Mouse (Mus musculus) mature B cell (primary cell): ENCODE measurements around the gene Slc25a51.

ENCODE experiments used
- in situ Hi-C: fragments of 300-500 bp; cut with MboI; formaldehyde crosslinking; loops from 2 replicates; pipeline ENCODE4 v1.14.3; 2019

Gene Slc25a51

GRCm38 (mm10) chr4:45423406-45423805 lies 14.8 kb upstream of the Slc25a51 start:
- in situ Hi-C loops = no loop called here

DNA sequence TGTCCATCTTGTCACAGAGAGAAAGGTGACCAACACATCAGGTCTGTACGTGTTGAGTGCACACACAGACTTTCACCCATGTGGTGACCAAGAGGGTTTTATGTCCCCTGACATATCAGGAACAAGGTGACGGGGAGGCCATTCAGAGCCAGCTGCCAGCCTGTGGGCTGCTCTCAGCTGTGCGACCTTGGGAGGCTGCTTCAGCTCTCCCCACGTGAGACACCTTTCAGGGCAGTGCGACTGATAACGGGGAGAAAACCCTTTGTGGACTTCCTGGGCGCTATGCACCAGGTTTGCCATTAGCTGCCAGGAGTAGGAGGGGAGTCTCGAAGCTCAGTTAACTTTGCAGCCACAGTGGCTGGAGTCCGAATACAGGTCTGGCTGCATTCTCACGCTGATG lies 14.1 kb upstream of the Slc25a51 start:
- in situ Hi-C loops = no loop called here

GRCm38 (mm10) chr4:45421519-45422260 lies 13.1 kb upstream of the Slc25a51 start:
- in situ Hi-C loops = no loop called here

- in situ Hi-C loops = no loop called here
Observed at GRCm38 (mm10) chr4:45420733-45421132, 12.2 kb upstream of the Slc25a51 start.

DNA sequence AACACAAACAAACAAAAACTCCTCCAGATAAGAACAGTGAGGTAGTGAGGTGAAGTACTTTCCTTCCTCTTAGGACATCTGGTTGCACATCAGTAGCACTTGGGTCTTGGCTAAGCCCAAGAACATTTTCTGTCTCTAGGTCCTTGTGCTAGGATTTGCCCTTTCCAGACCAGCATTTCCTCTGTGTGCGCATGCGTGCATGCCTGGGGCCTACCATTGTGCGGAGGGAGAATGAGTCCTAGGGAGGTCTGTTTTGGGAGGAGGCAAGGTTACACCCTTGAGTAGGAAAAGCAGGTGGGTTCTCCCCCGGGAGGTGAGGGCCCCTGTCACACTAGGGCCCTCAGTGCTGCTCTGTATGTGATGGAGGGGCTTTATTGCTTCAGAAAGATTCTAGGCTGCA lies 10.5 kb upstream of the Slc25a51 start:
- in situ Hi-C loops = no loop called here

- in situ Hi-C loops = no loop called here
Observed at GRCm38 (mm10) chr4:45418229-45418950, 9.8 kb upstream of the Slc25a51 start.

DNA sequence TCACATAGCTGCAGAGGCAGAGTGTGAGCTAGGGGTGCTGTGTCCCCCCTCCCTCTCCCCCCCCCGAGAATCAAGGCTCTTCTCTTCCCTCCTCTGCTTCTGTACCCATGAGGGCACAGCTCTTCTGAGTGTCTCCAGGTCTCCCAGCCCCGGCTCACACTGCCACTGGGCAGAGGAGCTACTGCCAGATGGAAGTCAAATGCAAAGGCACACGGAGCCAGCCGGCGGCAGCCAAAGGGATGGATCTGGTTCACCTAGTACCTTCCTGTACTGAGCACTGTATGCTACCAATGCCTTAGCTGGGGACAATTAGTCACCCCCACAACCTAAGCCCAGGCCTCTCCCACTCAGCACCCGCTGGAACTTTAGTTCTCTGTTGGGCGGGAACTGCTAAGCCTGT lies 7.7 kb upstream of the Slc25a51 start:
- in situ Hi-C loops = no loop called here

GRCm38 (mm10) chr4:45413674-45414338 lies 5.2 kb upstream of the Slc25a51 start:
- in situ Hi-C loops = no loop called here

DNA sequence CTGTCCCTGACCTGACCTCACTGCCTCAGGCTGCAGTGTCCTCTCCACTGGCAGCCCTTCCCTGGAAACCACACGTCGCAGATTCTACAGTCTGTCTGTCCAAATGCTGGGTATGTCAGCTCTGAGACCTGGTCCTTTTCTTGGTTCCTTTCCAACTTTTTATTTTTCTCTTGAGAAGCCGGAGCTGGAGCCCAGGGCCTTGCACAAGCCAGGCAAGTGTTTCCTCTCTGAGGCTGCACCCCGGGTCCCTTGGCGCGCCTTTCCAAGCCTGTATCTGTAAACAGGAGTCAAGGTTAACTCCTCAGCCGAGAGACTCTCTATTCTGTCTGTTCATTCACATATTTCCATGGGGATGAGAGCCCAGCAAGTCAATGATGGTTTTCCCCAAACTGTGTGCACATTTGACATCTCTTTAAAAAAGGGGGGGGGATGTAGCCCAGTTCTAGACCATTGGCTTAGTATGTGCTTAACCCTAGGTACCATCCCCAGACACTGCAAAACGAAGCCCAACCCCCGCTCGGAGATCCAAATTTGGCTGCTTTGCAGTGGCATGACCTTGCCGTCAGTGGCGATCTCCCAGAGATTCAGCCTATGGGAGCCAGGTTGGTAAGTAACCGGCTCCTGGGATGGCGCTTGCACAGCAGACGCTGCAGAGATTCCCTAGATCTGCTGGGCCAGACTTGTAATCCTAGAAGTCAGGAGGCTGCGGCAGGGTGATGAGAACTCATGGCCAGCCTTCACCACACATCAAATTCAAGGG lies 4.0 kb upstream of the Slc25a51 start:
- in situ Hi-C loops = no loop called here

DNA sequence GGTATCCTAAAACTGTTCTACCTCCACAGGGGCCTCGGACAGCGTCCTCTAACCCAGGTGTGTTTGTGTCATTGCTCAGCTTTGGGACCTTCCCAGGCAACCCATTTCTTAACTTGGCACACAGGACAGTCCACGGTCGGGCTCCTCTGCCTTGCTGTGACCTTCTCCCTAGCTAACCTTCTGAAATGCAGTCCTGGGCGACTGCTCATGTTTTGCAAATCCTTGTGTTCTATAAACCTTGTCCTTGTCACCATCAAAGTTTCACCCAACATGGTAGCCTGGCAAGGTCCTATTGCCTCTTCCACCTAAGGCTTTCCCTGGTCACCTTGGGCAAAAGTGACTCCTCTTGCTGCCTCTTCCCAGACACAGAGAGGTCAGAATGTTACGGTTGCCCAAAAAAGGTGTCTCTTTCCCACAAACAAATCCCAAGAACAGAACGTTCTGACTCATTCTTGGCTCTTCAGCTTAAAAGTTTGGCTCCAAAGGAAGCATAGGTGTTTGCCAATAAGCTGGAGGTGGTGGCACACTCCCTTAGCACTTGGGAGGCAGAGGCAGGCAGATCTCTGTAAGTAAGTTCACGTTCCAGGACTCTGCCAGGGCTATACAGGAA lies 2.7 kb upstream of the Slc25a51 start:
- in situ Hi-C loops = no loop called here

- in situ Hi-C loops = no loop called here
Observed at GRCm38 (mm10) chr4:45409270-45409669, 704 bp upstream of the Slc25a51 start.

GRCm38 (mm10) chr4:45407703-45408334 lies 747 bp downstream of the Slc25a51 start:
- in situ Hi-C loops = no loop called here

- in situ Hi-C loops = no loop called here
Observed at GRCm38 (mm10) chr4:45407001-45407702, 1.4 kb downstream of the Slc25a51 start.

DNA sequence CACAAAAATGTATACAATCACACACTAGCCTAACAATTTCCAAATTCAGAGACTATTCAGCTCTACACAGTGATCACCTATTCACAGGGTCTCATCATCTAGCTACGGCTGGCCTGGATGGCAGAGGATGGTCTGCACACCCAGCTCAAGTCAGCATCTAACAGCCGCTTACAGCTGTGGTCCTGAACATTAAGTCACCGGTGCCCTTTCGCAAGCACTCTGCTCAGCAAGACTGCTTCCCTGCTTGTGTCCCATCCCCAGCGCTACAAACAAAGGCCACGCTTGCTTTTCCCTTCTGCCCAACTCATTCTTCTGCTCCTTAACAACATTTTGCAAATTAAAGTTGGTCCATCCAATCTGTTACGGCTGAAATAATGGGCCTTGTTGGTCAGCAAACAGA lies 2.2 kb downstream of the Slc25a51 start:
- in situ Hi-C loops = no loop called here

DNA sequence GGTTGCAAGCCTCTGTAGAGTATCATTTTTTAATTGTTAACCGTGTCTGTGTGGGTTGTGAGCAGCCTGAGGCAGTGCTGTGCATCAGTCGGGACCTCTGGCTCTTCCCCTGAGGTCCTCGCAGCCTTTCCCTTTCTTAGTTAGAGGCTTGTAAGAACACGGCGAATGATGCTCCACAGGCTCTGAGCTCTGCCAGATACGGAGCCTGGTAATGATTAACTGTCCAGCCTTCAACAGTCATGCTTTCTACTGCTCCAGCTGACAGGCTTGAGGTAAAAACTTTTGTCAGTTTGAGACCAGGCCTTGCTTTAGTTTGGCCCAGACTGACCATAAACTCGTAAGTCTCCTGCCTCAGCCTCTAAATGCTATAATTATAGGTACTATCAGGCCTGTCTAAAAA lies 3.3 kb downstream of the Slc25a51 start:
- in situ Hi-C loops = no loop called here

- in situ Hi-C loops = no loop called here
Observed at GRCm38 (mm10) chr4:45404086-45404485, 4.5 kb downstream of the Slc25a51 start.

GRCm38 (mm10) chr4:45403499-45403878 lies 5.1 kb downstream of the Slc25a51 start:
- in situ Hi-C loops = no loop called here

DNA sequence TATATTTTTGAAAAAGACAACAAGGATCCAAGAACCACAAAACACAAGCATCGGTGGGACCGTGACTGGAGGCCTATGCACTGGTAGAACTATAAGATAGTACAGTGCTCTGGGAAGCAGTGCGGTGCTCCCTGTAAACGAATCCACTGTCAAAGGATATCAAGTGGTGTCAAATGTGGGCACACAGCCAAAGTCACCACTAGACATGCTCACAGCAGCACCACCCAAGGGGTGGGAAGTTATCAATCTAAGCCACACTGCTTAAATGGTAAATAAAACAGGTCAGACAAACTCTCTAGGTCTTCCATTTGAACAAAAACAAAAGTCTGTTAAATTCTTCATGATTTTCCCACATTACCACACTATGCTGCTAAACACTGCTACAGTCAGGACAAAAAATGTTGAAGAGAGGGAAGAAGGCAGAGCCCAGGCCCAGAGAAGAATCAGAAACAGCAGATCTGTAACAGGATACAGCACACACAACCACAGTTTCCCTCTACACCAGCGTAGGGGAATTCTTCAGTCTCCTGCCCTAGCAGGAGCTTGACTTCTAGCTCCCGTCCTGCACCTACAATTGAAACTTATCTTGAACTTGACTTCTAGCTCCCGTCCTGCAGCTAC lies 5.6 kb downstream of the Slc25a51 start:
- in situ Hi-C loops = no loop called here

GRCm38 (mm10) chr4:45402281-45402680 lies 6.3 kb downstream of the Slc25a51 start:
- in situ Hi-C loops = no loop called here
